Mouse (Mus musculus) G1E (cell line): ENCODE data around the gene Ap2b1.

Source experiments
- CTCF ChIP-seq: IDR thresholded peaks from 2 replicates; pipeline ENCODE4 v1.5.1; 2012; ENCODE audit warnings: low read depth, low read length, inconsistent platforms, mixed read lengths
- GATA1 ChIP-seq: IDR thresholded peaks from 2 replicates; pipeline ENCODE4 v1.6.1; 2012; ENCODE audit warnings: borderline replicate concordance, low read length, inconsistent platforms, mixed read lengths
- GATA2 ChIP-seq: IDR thresholded peaks from 2 replicates; pipeline ENCODE4 v1.6.1; 2012; ENCODE audit warnings: low read depth, low read length, inconsistent platforms, borderline replicate concordance
- POLR2AphosphoS5 ChIP-seq: IDR thresholded peaks from 2 replicates; pipeline ENCODE4 v1.6.1; 2012; ENCODE audit warnings: low read depth, low read length, inconsistent platforms; ENCODE audit not compliant: insufficient replicate concordance

DNA sequence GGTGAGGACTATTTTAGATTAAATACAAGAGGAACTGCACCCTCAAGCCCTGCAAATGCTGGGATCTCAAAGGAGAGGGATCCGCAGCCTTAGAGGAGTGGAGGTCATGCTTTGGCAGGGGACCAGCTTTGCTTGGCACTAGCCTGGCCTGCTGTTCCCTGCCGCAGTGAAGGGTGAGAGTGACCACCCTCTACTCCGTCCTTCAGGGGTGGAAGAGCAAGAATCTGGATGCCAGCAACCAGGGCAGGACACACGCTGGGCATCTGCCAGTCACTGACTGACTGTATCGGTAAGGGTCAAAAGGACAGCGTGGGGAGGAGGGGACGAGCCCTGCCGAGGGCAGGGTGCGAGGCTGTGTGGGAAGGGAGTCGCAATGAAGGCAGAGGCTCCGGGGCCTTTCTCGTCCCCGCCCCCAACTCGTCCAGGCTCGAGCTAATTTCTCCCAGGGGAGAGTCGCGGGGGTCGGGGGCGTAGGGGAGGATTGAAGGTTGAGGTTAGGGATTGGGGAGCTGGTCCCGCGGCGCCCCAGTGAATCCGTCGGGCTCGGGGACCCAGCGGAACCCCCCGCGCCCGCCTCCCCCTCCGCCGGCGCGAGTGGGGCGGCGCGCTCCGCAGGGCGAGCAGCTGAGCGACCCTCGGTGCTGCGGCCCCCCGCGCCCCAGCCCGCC is 110.4 kb downstream of the Ap2b1 start, which contains the start of gene Rasl10b:
- TF ChIP-seq GATA1 (no peak), CTCF (no peak), GATA2 (no peak), POLR2AphosphoS5 (no peak)
